Mouse (Mus musculus): ENCODE measurements around the gene Hes7. TPM values are rescaled to one million over a fixed set of nuclear protein-coding genes. Genes with fewer than 3 reads are reported as not detected.

The Hes7 gene
- total RNA-seq, 2 experiments from 2014 or later, result 0.57 to 0.73 TPM

- intact Hi-C loops (cut with DNase I), result no loop called here
- DNase-seq (ENCODE audit: extremely low spot score in 1 of 2, low spot score in 2 of 2), result peak; percentile 79 to 82
These were observed 5.0 kb downstream of the Hes7 start for GRCm38 (mm10) chr11:69125041-69125851.

- DNase-seq (ENCODE audit: extremely low spot score in 1 of 2, low spot score in 2 of 2), result no peak
- intact Hi-C loops (cut with DNase I), result no loop called here
These were observed 5.5 kb downstream of the Hes7 start, which contains the start of gene Aloxe3 for GRCm38 (mm10) chr11:69125852-69125918. Gene Aloxe3, plus strand, starts transcription at chr11:69125896.

- intact Hi-C loops (cut with DNase I), result no loop called here
- DNase-seq (ENCODE audit: extremely low spot score in 1 of 2, low spot score in 2 of 2), result peak in 1 of 2 experiments; percentile 46
These were observed 5.9 kb downstream of the Hes7 start for GRCm38 (mm10) chr11:69125919-69126705.

- intact Hi-C loops (cut with DNase I), result no loop called here
- no peak for DNase-seq (ENCODE audit: extremely low spot score in 1 of 2, low spot score in 2 of 2)
These were observed 6.5 kb downstream of the Hes7 start for GRCm38 (mm10) chr11:69126706-69127095.

- intact Hi-C loops (cut with DNase I), result no loop called here
These were observed 8.4 kb downstream of the Hes7 start for GRCm38 (mm10) chr11:69128426-69129122.

GRCm38 (mm10) chr11:69133566-69133922 lies 13.3 kb downstream of the Hes7 start:
- intact Hi-C loops (cut with DNase I), result no loop called here
- no peak for DNase-seq (ENCODE audit: extremely low spot score in 1 of 2, low spot score in 2 of 2)

More at GRCm38 (mm10) chr11:69128426-69129122, 8.4 kb downstream of the Hes7 start:
- no peak for DNase-seq (ENCODE audit: extremely low spot score in 1 of 2, low spot score in 2 of 2)

GRCm38 (mm10) chr11:69133923-69134621 lies 13.9 kb downstream of the Hes7 start:
- peak; percentile 76 to 86 for DNase-seq (ENCODE audit: extremely low spot score in 1 of 2, low spot score in 2 of 2)
- intact Hi-C loops (cut with DNase I), result no loop called here

- intact Hi-C loops (cut with DNase I), result no loop called here
- DNase-seq (ENCODE audit: extremely low spot score in 1 of 2, low spot score in 2 of 2), result no peak
These were observed 14.4 kb downstream of the Hes7 start for GRCm38 (mm10) chr11:69134622-69134968.

- no peak for DNase-seq (ENCODE audit: extremely low spot score in 1 of 2, low spot score in 2 of 2)
- intact Hi-C loops (cut with DNase I), result no loop called here
These were observed 15.2 kb downstream of the Hes7 start for GRCm38 (mm10) chr11:69135361-69135760.

GRCm38 (mm10) chr11:69147546-69147945 lies 27.3 kb downstream of the Hes7 start:
- no peak for DNase-seq (ENCODE audit: extremely low spot score in 1 of 2, low spot score in 2 of 2)
- intact Hi-C loops (cut with DNase I), result no loop called here

- intact Hi-C loops (cut with DNase I), result no loop called here
- DNase-seq (ENCODE audit: extremely low spot score in 1 of 2, low spot score in 2 of 2), result no peak
These were observed 28.3 kb downstream of the Hes7 start for GRCm38 (mm10) chr11:69148451-69148960.

- intact Hi-C loops (cut with DNase I), result no loop called here
- no peak for DNase-seq (ENCODE audit: extremely low spot score in 1 of 2, low spot score in 2 of 2)
These were observed 29.5 kb downstream of the Hes7 start for GRCm38 (mm10) chr11:69149728-69150127.

- intact Hi-C loops (cut with DNase I), result no loop called here
- DNase-seq (ENCODE audit: extremely low spot score in 1 of 2, low spot score in 2 of 2), result peak in 1 of 2 experiments; percentile 76
These were observed 30.2 kb downstream of the Hes7 start for GRCm38 (mm10) chr11:69150444-69150843.

GRCm38 (mm10) chr11:69151004-69151403 lies 30.8 kb downstream of the Hes7 start:
- intact Hi-C loops (cut with DNase I), result no loop called here
- DNase-seq (ENCODE audit: extremely low spot score in 1 of 2, low spot score in 2 of 2), result no peak

- intact Hi-C loops (cut with DNase I), result no loop called here
- DNase-seq (ENCODE audit: extremely low spot score in 1 of 2, low spot score in 2 of 2), result no peak
These were observed 33.6 kb downstream of the Hes7 start for GRCm38 (mm10) chr11:69153831-69154230.

- intact Hi-C loops (cut with DNase I), result no loop called here
- DNase-seq (ENCODE audit: extremely low spot score in 1 of 2, low spot score in 2 of 2), result no peak
These were observed 35.1 kb downstream of the Hes7 start for GRCm38 (mm10) chr11:69155351-69155750.

GRCm38 (mm10) chr11:69156800-69157199 lies 36.6 kb downstream of the Hes7 start, which contains the start of gene Alox12b:
Gene Alox12b, plus strand, starts transcription at chr11:69156989.
- intact Hi-C loops (cut with DNase I), result no loop called here
- no peak for DNase-seq (ENCODE audit: extremely low spot score in 1 of 2, low spot score in 2 of 2)

- DNase-seq (ENCODE audit: extremely low spot score in 1 of 2, low spot score in 2 of 2), result no peak
These were observed 49.1 kb downstream of the Hes7 start for GRCm38 (mm10) chr11:69169313-69169712.

GRCm38 (mm10) chr11:69171626-69172025 lies 51.4 kb downstream of the Hes7 start:
- intact Hi-C loops (cut with DNase I), result no loop called here
- peak; percentile 31 to 66 for DNase-seq (ENCODE audit: extremely low spot score in 1 of 2, low spot score in 2 of 2)

More at GRCm38 (mm10) chr11:69169313-69169712, 49.1 kb downstream of the Hes7 start:
- intact Hi-C loops (cut with DNase I), result no loop called here

Measured in left cerebral cortex, postnatal 10 days (tissue).